Mouse (Mus musculus) bone marrow, adult 2 months (tissue): ENCODE data around the gene Nap1l5.

Source experiments
- CTCF ChIP-seq: fragments of 200-500 bp; IDR thresholded peaks from 2 replicates; pipeline ENCODE4 v1.5.1; 2011; ENCODE audit warnings: low read length, control low read depth; ENCODE audit not compliant: control insufficient read depth, insufficient read depth
- POLR2A ChIP-seq: fragments of 200-500 bp; IDR thresholded peaks from 2 replicates; pipeline ENCODE4 v1.6.1; 2011; ENCODE audit warnings: low read depth, mild to moderate bottlenecking, control low read depth, low read length, borderline replicate concordance; ENCODE audit not compliant: control insufficient read depth

GRCm38 (mm10) chr6:58912842-58913241 lies 6.0 kb upstream of the Nap1l5 start:
- no peak for TF ChIP-seq CTCF
- TF ChIP-seq POLR2A = no peak
